Mouse (Mus musculus) adrenal gland, postnatal 36 days (tissue): ENCODE data around the gene 2210016L21Rik. TPM values are rescaled to one million over a fixed set of nuclear protein-coding genes. Genes with fewer than 3 reads are reported as not detected.
A peak's percentile ranks its signal among the peaks of the same experiment; 100 is the strongest.
"Not testable (repeated sequence)": the region's sequence is repeated elsewhere in the genome, so short reads cannot be mapped to it uniquely, and the experiment has no call there.

Experiments
- DNase-seq, 2 experiments: peaks; one replicate each; pipeline ENCODE4 v3.0.0; 2021; ENCODE audit warnings: mixed read lengths in 1 of 2
- long read RNA-seq, 2 experiments: library from polyadenylated mRNA; stranded (forward); transcript quantifications; one replicate each; pipeline ENCODE4 v2.0.0; 2021; ENCODE audit warnings: borderline sequencing depth in 2 of 2
- total RNA-seq, 2 experiments: library from RNA; stranded (reverse); gene quantifications; 2 replicates each; pipeline ENCODE4 v1.2.3; 2021

The 2210016L21Rik gene
- 10 to 100 TPM; 41.4 to 45.7 TPM for total RNA-seq
- long read RNA-seq, experiment 1, transcript 2210016L21Rik-201 (6 exons, 2,607 nt): major isoform, 42 of 51 reads
- long read RNA-seq, experiment 1, partial matches to known transcripts: 4 of 51 reads
- long read RNA-seq, experiment 1, other reads (novel, unspliced or antisense): 4 of 51 reads
- long read RNA-seq, experiment 2, transcript 2210016L21Rik-201 (6 exons, 2,607 nt): major isoform, 27 of 30 reads
- long read RNA-seq, experiment 2, partial matches to known transcripts: 0 of 30 reads
- long read RNA-seq, experiment 2, other reads (novel, unspliced or antisense): 3 of 30 reads

DNA sequence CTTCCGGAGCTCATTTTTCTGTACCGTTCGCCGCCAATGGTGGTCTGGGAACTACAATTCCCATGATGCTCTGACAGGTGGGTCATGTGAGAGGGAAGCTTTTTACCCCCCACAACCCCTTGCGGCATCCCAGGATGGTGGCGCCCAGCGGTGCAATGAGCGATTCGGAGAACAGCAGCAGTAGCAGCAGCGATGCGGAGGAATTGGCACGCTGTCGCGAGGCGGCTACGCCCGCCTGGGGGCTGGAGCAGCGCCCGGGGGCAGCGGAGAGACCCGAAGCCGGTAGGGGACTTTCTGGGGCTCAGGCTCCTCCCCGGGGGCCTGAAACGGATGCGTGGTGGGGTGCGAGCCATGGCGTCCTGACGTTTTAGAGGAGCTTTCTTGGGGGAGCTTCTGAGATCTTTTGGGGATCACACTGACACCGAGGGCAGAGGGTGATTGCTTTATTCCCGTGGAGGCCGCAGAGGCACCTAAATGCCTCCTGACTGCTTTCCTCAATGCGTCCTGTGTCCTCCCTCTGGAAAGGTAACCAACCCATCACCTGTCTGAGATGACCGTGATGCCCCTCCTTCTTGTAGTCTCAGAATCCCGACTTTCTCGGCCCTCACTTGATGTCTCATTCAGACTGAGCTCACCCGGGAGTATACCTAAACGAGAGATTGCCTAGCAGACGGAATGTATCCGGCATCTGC lies at the start of gene 2210016L21Rik:
TSS of gene 2210016L21Rik (plus strand) at position 85 of the 692 bp plus-strand sequence.
- peak; percentile 88 to 91 for DNase-seq

DNA sequence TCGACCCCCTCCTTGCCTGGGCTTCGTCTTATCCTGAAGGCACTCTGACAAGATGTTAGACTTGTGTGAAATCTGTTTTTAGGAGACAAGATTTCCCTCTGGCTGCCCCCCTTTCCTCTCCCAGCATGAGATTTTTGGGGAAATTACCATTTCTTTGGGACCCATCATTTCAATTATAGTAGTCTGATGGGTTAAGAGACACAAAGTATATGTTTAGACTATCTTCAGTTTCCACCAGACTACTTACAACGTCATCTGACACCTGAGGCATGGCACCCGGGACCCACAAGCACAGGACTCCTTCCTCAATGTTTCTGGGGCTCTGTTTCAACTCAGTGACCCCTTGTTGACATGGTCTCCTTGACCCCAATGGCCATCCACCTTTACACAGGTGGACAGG lies 46.4 kb upstream of the 2210016L21Rik start:
- no peak for DNase-seq

DNA sequence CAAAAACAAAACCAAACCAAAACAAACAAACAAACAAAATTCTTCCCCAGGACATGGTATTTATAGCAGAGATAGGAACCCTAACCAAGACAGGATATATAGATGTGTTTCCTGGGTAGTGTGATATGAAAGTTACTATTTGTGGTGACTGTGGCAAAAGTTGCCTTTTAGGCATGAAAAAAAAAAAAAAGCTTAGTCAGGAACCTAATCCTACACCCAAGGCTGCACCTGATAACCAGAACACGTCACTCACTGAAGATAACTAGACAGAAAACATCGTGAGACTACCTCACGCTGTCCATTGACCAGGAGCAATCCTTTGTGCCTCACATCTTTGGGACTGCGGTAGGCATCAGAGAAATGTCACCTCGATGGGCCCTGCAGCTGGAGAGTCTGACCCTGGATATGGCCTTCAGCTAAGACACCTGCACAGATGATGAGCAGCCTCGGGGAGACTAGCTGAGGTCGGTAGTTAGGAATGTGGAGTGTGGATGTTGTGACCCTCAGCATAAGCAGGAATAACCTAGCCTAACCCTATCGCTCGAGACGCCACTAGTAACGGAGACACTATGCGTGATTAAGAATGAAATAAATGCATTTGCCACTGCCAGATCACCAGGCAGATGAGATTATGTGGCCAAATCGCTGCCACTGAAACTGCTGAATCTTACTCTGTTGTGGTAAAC lies 45.1 kb upstream of the 2210016L21Rik start, which contains the start of gene Oasl2:
TSS of gene Oasl2 (plus strand) at position 249 of the 686 bp plus-strand sequence.
- peak in 1 of 2 experiments; percentile 26 for DNase-seq

DNA sequence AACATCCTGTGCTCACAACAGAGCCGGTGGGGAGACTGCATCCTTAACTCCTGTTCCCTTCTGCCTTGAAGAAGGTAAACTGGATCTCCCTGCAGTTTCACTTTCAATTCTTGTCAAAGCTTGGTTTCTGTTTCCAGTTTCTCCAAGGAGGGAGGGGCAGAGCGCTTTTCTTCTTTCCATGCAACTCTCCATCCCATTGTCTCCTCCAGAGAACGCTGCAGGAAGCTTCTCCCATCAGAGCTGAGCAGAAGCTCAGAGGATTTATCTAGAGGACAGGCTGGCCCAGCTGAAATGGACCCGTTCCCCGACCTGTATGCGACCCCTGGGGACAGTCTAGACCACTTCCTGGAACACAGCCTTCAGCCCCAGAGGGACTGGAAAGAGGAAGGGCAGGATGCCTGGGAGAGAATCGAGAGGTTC lies 44.6 kb upstream of the 2210016L21Rik start:
- DNase-seq: peak; percentile 36 to 37

DNA sequence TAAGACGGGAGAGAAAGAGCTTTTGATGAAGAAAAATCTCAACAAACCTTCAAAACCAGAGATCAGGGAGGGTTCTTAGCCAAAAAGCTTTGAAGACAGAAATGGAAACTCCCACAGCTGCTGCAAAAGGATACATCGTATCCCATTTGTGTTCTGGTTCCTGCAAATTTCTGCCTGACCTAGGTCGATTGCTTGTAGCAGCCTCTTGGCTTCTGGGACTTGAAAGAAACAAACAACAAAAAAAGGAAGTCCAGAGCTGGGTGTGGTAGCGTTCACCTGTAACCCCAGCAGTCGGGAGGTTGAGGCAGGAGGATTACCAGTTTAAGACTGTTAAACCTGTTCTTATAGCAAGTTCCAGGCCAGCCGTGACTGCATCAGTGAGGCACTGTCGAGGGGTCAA lies 43.1 kb upstream of the 2210016L21Rik start:
- no peak for DNase-seq

DNA sequence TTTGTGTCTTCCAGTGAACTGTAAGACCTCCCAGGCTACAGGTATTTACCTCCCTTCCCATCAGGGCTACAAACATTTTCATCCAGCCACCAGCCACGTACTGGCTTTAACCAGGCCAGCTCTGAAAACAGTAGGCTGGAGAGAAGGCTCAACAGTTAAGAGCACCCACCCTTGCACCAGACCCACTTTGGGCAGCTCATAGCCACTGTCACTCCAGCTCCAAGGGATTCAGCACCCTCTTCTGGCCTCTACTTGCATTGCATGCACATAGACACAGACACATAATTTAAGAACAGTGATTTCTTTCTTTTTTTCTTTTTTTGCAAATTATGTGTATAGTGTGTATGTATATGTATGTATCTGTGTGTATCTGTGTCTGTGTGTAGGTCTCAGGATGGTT lies 39.5 kb upstream of the 2210016L21Rik start:
- peak; percentile 45 to 59 for DNase-seq

DNA sequence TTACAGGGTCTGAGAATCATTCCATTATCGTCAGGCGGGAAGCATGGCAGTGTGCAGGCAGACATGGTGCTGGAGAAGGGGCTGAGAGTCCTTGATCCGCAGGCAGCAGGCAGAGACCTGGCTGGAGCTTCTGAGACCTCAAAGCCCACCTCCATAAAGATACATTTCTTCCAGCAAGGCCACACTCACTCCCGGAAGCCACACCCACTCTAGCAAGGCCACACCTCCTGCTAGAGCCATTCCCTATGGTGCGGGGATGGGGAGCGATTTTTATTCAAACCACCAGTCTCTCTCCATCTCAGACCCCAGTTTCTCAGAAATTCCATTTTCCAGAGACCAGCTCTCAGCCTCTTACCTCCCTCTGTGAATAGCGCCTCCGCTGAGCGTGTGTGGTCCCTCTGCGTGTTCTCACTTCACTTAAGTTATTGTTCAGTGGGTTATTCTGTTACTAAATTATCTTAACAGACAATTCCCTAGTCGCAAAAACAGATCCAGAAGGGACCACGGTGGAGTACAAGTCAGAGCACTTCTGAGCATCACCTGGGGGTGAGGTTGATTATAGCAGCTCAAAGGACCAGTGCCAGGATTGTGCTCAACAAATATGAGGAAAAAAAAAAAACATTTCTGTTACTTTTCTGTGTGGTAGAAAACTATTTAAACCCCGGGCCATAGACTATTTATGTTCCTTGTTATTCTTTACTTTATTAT lies 33.2 kb upstream of the 2210016L21Rik start:
- no peak for DNase-seq

DNA sequence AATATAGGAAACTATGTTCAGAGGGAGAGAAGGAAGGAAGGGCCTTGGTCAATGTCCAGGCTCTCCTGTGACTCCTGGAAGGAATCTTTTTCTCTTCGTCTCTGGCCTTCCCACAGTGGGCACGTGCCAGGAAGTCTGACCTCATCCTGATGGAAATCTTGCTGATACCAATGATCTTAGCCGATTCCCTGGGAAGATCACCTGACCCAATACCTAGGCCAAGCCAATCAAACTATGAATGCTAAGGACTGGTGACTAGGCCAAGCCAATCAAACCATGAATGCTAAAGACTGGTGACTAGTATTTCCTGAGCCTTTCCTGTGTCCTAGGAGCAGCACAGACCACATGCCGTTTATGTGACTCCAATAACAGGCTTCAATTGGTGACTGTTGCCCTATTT lies 28.3 kb upstream of the 2210016L21Rik start:
- no peak for DNase-seq

DNA sequence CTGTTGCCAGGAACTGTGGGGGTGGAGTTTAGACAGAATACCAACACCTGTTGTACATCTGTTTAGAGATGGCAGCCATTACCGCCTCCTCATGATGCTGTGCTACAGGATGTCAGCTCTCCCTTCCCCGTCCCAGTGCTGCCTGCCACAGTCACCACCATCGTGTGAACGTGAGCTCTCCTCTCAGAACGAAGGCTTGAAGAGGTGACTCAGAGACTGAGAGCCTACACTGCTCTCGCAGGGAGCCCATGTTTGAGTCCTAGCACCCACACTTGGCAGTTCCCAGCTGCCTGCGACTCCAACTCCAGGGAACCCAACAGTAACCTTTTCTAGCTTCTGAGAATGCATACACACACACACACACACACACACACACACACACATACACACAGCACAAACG lies 27.1 kb upstream of the 2210016L21Rik start:
- DNase-seq: no peak

DNA sequence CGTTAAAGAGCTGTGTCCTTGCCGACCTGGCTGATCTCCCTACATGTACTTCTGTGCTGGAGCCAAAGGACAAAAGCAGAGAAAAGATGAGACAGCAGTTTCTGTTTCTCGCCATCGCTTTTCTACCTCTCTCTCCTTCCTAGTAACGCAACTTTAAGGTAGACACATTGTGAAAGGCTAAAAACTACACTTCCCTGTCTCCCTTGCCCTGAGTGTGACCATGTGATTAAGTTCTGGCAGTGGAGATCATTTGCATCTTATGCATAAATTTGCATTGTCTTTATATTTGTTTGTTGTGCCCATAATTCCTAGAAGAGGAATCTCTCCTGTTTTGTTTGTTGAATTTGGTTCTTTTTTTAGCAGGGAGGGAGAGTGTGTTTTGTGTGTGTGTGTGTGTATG lies 26.1 kb upstream of the 2210016L21Rik start:
- DNase-seq: no peak

DNA sequence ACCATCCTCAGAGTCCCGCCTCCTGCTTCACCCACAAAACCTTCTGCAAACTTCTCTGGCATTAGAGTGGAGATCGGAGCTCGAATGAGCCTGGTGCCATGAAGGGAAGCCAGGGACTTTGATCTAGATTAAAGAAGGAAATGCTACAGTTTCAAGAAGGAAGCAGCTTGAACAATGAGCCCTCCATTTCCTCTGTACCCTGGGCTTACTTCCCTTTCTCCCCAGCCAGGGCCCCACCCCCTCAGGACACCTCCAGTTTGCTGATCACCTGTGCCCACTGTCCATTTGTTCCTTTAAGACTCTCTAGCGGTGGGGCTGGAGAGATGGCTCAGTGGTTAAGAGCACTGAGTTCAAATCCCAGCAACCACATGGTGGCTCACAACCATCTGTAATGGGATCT lies 25.2 kb upstream of the 2210016L21Rik start:
- DNase-seq: no peak

DNA sequence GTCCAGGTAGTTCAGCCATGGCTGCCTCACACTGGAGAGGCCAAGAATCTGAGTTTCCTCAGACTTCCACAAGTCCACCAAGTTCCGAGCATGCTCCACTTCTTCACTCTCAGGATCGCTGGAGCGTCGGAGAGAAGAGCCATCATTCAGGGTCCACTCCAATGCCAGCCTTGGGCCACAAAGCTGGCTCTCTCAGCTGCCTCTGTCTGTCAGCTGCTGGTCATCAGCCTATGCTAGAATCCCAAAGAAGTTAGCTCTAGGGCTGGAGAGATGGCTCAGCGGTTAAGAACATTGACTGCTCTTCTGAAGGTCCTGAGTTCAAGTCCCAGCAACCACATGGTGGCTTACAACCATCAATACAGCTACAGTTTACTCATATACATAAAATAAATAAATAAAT lies 24.6 kb upstream of the 2210016L21Rik start:
- DNase-seq: not testable (repeated sequence)

DNA sequence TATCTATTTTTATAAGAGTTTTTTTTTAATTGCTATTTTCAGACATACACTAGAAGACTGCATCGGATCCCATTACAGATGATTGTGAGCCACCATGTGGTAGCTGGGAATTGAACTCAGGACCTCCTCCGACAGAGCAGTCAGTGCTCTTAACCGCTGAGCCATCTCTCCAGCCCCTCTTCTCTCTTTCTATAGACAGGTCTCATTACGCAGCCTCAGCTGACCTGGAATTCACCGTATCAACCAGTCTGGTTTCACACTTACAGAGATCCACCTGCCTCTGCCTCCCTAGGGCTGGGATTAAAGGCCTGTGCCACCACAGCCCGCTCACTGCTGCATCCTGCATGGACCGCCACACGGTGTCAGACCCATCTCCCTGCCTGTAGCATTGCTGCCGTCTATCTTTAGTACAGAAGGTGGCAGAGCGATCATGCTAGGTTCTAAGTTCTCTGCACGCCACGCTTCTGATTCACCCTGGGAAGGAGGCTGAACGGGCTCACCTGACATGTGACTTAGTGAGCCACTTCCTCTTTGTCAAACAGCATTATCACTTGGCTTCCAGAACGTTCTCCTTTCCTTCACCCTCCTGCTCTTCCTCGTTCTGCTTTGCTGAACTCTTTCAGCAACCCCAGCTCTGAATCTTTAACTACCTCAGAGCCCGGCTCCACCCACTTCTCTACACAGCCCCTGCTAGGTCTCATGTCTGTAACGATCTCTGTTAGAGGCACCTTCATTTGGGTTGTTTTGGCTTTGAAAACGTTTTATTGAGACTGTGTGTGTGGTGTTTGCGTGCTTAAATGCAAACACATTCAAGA lies 20.2 kb upstream of the 2210016L21Rik start:
- no peak for DNase-seq

DNA sequence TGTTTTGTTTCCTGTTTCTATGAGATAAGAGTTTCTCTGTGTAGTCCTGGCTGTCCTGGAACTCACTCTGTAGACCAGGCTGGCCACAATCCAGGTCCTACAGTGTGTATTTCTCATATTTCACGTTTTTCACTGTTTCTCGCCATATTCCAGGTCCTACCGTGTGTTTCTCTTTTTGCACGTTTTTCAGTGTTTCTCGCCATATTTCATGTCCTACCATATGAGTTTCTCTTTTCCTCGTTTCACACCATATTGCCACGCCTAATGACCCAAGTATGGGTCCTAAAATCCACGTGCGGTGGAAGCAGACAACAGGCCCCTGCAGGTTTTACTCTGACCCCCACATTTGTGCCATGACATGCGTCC lies 19.6 kb upstream of the 2210016L21Rik start:
- no peak for DNase-seq

DNA sequence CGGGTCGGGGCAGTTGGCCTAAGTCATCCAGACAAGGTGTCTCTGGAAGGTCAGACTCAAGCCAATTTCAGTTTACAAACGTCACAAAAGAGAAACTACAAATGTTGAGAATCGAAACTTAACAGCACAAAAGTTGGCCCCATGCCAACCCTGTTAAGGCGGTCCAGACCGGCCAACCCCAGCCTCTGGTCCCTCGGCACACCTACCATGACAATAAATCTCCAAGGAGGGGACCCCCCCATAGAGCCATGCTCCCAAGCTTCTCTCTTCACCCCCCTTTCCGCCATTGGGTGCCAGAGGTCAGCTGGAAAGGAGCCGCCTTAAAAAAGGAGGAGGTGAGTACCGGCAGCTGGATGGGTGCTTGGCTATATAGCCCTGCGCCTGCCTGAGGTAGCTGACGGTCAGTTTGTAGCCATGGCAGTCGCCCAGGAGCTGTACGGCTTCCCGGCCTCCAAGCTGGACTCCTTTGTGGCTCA lies 18.9 kb upstream of the 2210016L21Rik start, which contains the start of gene Oasl1:
TSS of gene Oasl1 (plus strand) at position 243 of the 476 bp plus-strand sequence.
- DNase-seq: peak; percentile 39 to 53

DNA sequence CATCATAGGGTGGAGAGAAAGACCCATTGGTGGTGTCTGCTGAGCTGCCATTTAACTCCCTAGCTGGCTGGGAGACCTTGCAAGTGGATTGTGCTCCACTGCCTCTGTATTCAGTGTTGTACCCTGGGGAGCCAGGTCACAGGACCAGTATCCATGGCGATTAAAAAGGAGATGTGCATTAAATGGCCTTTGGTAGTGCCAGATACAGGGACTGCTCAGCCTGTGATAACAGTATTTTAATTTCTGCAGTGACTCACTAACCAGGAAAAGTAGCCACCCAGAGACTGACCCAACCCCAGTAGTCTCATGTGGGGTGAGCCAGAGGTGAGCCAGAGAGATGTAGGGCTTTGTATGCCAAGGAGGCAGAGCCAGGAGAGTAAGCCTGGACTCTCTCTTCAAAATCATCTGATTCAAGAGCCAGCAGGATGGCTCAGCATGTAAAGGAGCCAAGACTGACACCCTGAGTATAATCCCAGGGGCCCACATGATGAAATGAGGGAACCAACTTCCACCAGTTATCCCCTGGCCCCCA lies 15.7 kb upstream of the 2210016L21Rik start:
- DNase-seq: no peak

DNA sequence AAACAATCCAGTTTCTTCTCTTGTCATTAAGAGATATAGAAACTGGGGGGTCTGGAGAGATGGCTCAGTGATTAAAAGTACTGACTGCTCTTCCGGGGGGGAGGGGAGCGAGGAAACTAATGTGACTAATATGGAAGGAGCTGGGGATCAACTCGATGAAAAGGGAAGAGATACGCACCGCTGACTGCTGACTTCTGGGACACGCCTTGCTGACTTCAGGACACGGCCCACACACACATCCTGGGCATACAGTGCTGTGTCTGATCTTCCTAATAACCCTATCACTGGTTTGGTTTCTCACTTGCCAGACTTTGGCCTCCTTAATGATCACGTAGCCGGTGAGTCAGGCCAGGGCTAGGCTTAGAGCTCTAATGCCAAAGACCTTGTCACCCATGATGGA lies 15.2 kb upstream of the 2210016L21Rik start:
- DNase-seq: no peak

DNA sequence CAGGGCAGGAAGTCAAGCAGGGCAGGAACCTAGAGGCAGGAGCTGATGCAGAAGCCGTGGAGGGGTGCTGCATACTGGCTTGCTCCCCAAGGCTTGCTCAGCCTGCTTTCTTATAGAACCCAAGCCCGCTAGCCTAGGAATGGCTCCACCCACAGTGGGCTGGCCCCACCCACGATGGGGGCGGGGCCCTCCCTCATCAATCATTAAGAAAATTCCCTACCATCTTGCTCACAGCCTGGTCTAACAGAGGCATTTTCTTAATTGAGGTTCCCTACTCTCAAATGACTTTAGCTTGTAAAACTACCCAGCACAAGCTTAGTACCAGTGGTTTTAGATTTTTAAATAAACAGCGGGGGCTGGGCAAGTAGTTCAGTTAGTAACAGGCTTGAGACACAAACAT lies 10.3 kb upstream of the 2210016L21Rik start:
- no peak for DNase-seq

DNA sequence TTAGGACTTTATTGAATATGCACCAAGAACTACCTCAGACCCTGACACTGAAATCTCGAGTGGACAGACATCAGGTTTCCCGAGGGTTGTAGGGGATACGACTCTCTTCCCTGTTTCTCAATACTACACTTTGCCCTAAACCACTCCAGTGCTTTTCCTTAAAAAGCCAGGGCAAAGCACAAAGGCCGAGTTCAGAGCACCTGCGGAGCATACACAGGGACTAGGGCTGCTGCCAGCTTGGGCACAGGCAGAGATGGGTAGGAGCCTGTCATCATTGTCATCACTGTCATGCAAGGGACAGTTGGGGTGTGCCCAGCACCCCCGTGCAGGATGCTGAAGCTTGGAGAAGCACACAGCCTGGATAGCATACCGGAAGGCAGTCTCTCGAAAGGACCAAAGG lies 8.8 kb upstream of the 2210016L21Rik start:
- DNase-seq: no peak

DNA sequence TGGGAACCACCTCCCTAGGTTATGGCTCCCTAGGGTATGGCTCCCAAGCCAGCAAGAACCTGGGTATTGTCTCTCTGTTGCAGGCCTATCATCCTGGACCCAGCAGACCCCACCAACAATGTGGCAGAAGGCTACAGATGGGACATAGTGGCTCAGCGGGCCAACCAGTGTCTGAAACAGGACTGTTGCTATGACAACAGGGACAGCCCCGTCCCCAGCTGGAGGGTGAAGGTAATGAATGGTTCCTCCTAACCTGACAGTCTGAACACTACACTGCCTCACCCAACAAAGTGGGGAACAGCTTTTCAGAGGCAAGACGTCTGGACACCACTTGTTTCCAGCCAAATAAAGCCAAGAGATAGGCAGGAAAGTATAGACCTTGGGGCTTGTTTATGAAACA lies 6.1 kb upstream of the 2210016L21Rik start:
- DNase-seq: no peak

DNA sequence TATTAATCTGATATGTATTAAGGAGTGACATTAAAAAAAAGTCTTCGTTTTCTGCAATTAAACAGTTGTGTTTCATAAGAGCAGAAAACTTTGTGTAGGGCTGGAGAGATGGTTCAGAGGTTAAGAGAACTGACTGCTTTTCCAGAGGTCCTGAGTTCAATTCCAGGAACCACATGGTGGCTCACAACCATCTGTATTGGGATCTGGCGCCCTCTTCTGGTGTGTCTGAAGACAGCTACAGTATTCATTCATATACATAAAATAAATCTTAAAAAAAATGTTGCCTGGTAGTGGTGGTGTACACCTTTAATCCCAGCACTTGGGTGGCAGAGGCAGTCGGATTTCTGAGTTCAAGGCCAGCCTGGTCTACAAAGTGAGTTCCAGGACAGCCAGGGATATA lies 820 bp upstream of the 2210016L21Rik start:
- not testable (repeated sequence) for DNase-seq
